Mouse (Mus musculus) cerebellum, adult 9-10 months (tissue): ENCODE data around the gene Ttll5.

Source experiments
- DNase-seq: peaks from one replicate; pipeline ENCODE4 v3.0.0; 2022

The Ttll5 gene

GRCm38 (mm10) chr12:85824438-85825264 is at the start of gene Ttll5, which contains the start of gene Erg28:
TSS of gene Ttll5 (plus strand) at chr12:85824659.
TSS of gene Erg28 (minus strand) at chr12:85824550.
- DNase-seq, result peak; percentile 96

GRCm38 (mm10) chr12:85778962-85779361 is 45.5 kb upstream of the Ttll5 start:
- no peak for DNase-seq

GRCm38 (mm10) chr12:85779707-85780106 is 44.8 kb upstream of the Ttll5 start:
- no peak for DNase-seq

GRCm38 (mm10) chr12:85781606-85782005 is 42.9 kb upstream of the Ttll5 start:
- DNase-seq, result no peak

- no peak for DNase-seq
Observed at GRCm38 (mm10) chr12:85784916-85785815, 39.3 kb upstream of the Ttll5 start.

- no peak for DNase-seq
Observed at GRCm38 (mm10) chr12:85792158-85792557, 32.3 kb upstream of the Ttll5 start.

- no peak for DNase-seq
Observed at GRCm38 (mm10) chr12:85792821-85793346, 31.6 kb upstream of the Ttll5 start.

GRCm38 (mm10) chr12:85794094-85794493 is 30.4 kb upstream of the Ttll5 start:
- DNase-seq, result no peak

GRCm38 (mm10) chr12:85795551-85795950 is 28.9 kb upstream of the Ttll5 start:
- DNase-seq, result no peak

GRCm38 (mm10) chr12:85800031-85800430 is 24.4 kb upstream of the Ttll5 start:
- no peak for DNase-seq

- DNase-seq, result no peak
Observed at GRCm38 (mm10) chr12:85809726-85810125, 14.7 kb upstream of the Ttll5 start.

GRCm38 (mm10) chr12:85810959-85811358 is 13.5 kb upstream of the Ttll5 start:
- DNase-seq, result no peak

- no peak for DNase-seq
Observed at GRCm38 (mm10) chr12:85811676-85812075, 12.8 kb upstream of the Ttll5 start.

- no peak for DNase-seq
Observed at GRCm38 (mm10) chr12:85813599-85813998, 10.9 kb upstream of the Ttll5 start.

- no peak for DNase-seq
Observed at GRCm38 (mm10) chr12:85822051-85822450, 2.4 kb upstream of the Ttll5 start.

GRCm38 (mm10) chr12:85825361-85825760 is 902 bp downstream of the Ttll5 start:
- DNase-seq, result peak; percentile 63

GRCm38 (mm10) chr12:85825822-85826221 is 1.4 kb downstream of the Ttll5 start:
- DNase-seq, result no peak

GRCm38 (mm10) chr12:85828856-85829255 is 4.4 kb downstream of the Ttll5 start:
- DNase-seq, result no peak

- no peak for DNase-seq
Observed at GRCm38 (mm10) chr12:85829866-85830265, 5.4 kb downstream of the Ttll5 start.

- peak; percentile 57 for DNase-seq
Observed at GRCm38 (mm10) chr12:85830691-85831090, 6.2 kb downstream of the Ttll5 start.

- no peak for DNase-seq
Observed at GRCm38 (mm10) chr12:85834543-85834942, 10.1 kb downstream of the Ttll5 start.

GRCm38 (mm10) chr12:85837765-85838164 is 13.3 kb downstream of the Ttll5 start:
- no peak for DNase-seq

- no peak for DNase-seq
Observed at GRCm38 (mm10) chr12:85839371-85840000, 15.0 kb downstream of the Ttll5 start.
